Mouse (Mus musculus): ENCODE measurements around the gene Krt18.

DNA sequence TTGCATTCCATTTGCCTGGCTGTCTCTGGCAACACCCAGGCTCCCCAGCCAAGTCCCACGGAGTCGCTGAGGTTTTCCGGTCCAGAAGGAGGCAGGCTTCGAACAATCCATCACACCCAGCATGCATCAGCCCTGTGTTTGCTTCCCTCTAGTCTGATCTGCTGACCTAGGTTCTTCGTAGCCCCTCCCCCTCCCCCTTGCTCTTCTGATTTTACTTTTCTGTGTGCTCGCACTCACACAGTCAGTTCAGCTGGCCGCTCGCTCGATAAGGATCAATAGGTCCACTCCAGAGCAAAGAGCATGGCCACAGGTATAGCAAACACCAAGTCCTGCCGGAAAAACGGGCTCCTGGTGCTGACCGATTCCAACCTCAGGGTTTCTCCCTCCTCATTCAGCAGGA is 1.6 kb upstream of the Krt18 start:
- no peak for TF ChIP-seq CTCF (IDR thresholded peaks at IDR 0.05; ENCODE audit: borderline replicate concordance, insufficient read depth, low read depth, low read length)
- no peak for TF ChIP-seq POLR2A (IDR thresholded peaks at IDR 0.05; ENCODE audit: borderline replicate concordance, insufficient read depth, low read length)

Measured in cerebellum, adult 2 months (tissue).